Mouse (Mus musculus) cerebellum, adult 11-12 months (tissue): Measurements from ENCODE around the gene Zdhhc24.

Source experiments
- DNase-seq: peaks from one replicate; pipeline ENCODE4 v3.0.0; 2022

Zdhhc24 gene

DNA sequence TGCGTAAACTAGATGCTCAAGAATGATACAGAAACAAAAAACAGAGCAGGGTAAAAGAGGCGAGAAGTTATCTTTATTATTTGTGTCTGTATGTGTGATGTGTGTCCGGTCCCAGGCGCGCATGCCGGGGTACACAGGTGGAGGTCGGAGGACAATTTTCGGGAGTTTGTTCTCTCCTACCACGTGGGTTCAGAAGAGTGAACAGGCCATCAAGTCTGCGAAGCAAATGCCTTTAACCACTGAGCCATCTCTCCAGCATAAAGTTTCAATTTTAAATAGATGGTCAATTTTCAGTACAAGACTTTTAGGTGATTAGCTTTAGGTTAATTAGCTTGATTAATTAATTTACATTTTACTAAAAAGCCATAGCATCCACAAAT lies 846 bp downstream of the Zdhhc24 start:
- no peak for DNase-seq

DNA sequence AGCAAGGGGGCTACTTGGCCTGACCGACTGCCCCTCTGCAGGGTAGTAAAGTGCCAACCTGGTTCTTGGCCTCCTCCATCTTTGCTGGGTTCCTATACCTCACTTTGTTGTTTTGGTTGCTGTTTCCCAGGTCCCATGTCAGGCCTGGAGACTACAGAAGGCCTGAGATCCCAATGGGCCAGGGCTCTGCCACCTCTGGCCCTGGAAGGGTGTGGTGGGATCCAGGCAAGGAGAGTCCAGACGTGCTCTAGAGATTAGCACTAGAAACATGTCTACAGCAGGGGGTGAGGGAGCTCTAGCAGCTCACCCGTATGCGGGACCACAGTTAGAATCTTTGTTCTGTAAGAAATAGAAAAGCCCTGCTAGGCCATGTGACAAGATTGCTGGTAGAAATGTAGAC lies 5.5 kb downstream of the Zdhhc24 start:
- no peak for DNase-seq

DNA sequence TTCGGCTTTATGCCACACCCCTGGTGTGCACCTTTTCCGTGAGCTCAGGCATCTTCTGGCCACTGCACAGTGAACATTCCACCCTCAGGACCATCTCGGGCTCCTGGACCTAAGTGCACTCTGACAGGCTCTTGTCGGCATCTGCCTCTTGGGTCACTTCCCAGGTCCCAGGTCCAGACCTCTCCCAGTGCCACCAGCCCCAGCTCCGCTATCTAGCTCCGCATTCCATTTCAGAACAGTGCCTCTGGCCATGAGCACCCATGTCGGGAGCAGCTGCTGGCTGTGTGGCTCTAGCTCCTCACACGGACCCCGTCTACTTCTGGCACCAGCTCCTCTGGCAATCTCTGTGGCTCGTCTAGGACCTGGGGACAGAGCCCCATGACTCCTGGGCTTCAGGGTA lies 11.3 kb downstream of the Zdhhc24 start:
- no peak for DNase-seq

DNA sequence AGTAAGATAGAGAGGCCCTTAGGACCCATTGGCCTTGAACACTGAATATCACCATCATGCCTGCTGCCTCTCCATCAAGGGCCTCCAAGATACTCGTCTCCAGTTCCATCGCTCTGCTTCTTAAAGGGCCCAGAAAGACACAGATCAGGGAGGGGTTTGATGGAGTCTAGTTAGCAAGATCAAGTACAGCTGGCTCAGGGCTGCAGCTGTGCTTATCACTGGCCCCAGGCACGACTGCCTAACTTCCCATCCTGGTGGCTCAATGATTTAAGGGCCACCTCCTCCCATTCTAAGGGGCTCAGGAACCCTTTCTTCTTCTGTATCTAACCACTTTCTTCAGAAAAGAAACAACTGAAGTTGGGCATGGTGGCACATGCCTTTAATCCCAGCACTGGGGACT lies 13.3 kb downstream of the Zdhhc24 start:
- no peak for DNase-seq

DNA sequence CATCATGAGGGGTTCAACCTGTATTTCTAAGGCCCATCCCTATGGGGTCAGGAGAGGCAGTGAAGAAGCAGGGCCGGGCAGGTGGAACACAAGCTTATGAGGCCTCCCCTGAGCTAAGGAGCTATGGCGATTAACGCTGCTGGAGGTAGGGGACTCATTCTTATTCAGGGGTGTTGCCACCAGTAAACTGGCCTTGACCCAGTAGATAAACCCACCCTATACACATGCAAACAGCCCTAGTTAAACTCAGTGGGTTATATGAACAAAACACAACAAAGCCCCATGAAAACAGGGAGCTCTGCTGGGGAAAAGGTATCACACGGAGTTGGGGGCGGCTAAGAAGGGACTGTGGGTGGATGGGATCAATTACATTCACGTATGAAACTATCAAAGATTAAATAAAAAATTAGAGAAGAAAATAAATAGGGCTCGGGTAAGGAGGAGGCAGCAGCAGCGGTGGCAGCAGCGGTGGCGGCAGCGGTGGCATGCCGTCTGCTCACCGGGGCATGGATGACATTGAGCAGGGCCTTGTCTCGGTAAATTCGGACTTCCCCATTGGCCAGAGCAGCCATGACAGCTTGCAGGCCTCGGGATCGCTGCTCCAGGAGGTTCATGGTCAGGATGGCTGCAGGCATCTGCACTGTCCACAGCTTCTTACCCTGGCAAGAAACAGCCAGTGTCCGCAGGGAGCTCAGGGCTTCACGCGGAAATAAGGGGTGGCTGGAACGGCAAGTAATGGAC lies 18.5 kb downstream of the Zdhhc24 start:
- DNase-seq: no peak

DNA sequence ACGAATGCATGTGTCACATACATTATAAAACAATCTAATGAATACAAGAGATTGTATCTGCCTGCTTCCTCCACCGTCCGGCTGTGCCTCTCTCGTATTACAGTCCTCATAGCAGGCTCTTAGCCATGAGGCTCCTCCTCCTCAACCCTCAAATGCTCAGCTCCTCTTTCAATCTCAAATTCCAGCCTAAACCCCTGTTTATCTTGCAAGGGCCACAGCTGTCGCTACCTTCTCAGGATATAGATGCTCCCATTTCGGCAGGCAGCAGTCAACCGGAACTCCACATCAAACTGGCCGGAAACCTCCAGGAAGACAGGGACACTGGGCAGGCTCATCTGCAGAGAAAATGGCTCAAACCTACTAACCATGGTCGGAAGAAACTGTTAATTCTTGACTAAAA lies 20.5 kb downstream of the Zdhhc24 start:
- no peak for DNase-seq

DNA sequence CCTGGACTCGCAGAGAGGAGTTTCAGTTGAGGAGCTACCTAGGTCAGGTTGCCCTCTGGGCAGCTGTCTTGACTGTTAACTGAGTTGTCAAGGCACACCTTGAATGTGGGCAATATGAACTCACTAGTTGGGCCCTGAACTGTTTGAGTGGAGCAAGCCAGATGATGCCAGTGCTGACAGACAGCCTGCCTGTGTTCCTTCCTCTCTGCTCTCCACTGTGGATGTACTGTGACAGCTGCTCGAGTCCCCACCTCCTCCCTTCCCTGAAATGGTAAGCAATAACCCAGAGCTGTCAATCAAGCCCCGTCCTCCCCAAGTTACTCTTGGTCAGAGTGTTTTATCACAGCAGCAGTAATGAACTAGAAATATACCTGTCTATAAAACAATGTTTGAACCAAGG lies 21.4 kb downstream of the Zdhhc24 start:
- DNase-seq: no peak

DNA sequence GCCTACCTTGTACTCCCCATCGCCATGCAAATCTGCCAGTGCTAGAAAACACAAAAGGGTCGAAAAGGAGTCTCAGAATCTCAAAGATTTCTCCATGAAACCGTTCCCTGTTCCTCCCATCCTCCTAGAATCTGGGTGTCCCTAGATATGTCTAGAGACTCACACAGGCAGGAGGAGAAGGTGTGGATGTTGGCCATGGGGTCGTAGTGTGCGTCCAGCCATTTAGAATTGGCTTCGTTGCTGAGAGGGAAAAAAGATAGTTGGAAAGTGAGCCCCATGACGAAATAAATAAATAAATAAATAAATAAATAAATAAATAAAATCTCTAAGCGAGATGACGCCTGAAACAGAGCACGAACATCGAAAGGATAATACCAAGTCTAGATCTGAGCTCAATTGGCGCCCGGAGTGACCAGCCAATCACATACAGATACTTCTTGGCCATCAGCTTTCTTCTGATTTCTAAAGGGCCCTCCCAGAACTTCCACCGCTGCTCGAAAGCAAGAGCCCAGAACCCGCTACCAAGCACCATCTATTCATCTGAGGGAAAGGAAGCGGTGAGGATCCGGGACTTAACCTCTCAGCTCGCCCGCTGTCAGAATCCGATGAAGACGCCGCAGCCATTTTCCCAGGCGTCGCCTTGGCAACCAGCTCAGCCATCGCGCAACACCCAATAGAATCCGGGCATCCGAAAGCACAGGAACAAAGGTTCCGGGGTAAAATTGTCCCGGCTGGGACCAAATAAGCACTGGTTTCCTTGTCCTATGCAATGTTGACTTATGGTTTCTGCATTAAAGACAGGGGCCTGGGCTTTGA lies 27.7 kb downstream of the Zdhhc24 start, which contains the start of gene Bbs1:
Bbs1 (minus strand) TSS at position 650 of the 816 bp plus-strand sequence.
- DNase-seq: peak; percentile 64

DNA sequence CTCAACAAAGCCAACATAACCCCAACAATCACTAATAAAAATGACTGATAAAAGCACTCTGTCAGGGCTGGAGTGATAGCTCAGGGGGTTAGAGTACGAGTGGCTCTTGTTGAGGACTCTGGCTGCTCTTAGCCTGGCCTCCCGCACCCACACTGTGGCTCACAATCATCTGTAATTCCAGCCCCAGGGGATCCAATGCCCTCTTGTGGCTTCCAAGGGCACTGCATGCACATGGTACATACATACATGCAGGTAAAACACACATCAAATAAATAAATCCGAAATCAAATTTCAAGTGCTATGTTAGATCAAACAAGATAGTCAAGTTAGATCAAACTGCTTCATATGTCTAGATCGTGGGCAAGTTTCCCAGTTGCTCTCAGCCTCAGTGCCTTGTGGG lies 29.6 kb downstream of the Zdhhc24 start:
- DNase-seq: no peak

DNA sequence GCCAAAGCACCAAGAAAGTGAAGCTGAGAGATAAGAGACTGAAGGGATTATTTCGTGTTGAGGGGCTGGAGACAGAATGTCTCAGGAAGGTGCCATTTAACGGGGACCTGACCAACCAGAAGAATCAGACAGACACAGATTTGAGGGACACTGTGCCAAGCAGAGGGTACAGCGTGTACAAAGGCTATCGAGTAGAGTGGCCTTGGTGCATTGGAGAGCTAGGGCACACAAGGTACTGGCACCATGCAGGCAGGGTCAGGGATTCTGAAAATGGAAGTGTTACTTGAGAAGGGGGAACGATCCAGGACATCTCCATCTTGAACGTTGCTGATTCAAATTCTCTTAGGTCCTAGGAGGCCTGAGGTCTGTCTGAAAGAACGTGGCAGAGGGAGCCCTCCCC lies 30.9 kb downstream of the Zdhhc24 start:
- no peak for DNase-seq

DNA sequence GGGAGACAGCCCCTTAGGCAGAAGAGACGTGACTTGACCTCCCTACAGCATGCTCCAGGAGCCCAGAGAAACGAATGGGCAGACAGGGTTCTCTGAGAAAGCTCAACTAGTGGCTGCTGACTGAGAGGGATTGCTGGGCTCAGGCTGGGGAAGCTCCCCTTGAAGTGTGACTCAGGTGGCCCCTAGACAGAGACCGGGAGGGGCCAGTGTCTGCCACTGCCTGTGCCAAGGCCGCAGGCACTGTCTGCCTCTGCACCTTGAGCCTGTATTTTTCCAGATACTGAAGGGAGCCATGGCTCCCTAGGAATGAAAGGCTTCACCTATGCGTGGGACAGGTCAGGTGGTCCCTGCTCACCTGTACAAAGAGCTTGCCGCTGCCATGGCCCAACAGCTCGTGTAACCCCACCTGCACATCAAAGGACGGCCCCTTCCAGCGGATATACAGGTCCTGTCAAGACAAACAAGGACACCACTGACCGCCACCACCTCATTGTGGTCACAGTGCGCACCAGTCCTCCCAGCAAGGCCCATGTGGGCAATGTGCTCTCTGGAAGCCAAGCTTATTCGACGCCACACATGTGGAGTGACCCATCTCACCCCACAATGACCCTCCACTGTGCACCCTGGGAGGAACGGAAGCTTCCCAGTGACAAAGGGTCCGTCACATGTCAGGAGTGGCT lies 37.6 kb downstream of the Zdhhc24 start:
- DNase-seq: no peak

DNA sequence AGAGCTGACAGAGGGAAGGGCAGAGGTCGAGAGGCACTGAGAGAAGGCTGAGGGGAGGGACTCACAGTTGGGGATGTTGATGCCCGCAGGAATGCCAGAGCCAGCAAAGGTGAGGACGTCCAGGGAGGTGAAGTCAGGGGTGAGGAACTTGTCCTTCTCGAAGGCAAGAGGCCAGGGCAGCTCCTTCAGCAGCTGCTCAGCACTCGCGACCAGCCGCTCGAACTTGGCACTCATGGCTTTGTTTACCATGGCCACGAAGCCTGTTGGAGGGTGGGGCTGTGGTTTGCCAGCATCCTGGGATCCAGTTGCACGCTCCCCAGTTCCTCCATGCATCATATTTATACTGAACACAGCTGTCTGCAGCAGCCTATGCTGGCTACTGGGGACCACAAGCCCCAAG lies 38.4 kb downstream of the Zdhhc24 start:
- no peak for DNase-seq

DNA sequence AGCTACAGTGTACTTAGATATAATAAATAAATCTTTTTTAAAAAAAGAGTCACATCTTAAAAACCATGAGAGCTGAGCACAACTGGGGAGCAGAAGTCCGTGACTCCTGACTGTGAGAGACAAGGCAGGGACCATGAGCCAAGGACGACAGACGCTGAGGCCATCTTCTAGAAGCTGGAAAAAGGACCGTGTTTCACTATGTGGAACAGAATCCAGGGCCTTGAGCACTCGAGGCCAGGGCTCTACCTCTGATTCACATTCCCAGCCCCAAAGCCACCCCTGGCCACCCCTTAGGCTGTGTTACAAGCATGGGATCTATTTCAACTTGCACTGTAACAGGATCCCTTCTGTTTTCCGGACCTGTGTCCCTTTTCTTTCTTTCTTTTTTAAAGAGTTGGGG lies 41.2 kb downstream of the Zdhhc24 start:
- no peak for DNase-seq

DNA sequence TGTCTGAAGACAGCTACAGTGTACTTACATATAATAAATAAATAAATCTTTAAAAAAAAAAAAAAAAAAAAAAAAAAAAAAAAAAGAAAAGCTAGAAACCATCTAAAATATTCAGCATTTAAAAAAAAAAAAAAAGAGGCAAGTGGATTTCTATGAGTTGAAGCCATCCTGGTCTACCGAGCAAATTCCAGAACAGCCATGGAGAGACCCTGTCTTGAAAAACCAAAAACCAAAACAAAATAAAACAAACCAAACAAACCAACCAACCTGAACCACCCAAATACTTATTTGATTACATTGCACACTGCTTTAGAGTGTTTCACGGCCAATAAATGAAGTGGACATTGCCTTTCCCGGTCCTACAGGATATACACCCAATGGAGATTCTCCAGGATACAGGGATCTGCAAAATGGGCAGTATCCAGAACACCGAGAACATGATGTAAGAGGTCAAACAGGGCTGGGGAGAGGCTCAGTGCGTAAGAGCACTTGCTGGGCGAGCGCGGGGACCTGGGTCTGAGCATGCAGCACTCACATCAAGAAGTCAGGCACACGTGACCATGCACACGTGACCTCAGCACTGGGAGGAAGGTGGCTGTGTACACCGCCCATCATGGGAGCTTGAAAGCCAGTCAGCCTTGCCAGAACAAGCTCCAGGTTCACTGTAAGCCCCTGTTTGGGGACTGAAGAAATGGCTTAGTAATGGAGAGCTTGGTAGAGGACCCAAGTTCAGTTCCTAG lies 46.8 kb downstream of the Zdhhc24 start:
- no peak for DNase-seq

DNA sequence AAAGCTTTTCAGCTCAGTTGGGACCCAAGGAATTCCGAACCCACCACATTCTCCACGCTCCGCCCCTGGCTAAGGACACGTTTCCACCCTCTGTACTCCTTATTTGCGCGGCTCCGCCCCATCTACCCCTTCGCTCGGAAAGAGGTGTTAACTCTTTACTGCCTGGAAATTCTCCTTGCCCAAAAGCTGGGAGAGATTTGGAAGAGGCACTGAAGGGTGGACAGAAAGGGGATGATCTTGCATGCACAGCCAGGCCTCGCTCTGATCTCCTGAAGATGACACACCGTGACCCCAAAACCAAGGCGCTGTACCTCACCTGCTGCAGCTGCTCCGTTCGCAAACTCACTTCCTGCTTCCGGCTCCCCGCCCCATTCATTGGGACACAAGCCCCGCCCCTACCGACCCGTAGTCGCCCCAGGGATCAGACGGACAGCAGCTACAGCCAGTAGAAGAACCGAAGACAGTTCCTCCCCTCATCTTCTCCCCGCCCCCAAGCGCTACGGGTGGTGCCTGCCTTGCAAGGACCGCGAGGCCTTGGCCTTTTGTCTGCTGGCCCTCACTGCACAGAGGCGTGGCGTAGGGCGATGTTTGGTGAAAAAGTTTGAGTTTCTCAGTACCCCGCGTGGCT lies 49.5 kb downstream of the Zdhhc24 start, which contains the start of gene Dpp3:
Dpp3 (minus strand) TSS at position 384 of the 628 bp plus-strand sequence.
- DNase-seq: peak; percentile 95

DNA sequence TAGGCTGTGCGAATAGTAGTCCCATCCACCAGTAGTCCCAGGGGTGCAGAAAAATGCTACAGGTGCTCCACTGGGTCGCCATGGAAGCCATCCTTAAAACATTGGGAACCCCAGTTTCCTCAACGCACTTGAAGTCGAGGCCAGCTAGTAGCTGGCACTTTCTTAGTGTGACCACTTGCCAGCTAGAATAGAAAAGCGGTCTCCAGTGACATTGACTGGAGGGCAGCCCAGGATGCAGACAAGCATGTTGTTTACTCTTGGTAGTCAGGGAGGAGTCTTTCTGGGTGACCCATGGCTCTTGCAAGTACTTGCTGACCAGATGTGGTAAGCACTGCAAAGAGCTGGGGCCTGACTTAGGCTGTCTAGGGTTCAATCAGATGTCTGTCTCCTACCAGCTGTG lies 50.3 kb downstream of the Zdhhc24 start:
- DNase-seq: peak; percentile 40
